Mouse (Mus musculus): ENCODE measurements around the gene Tmem14c. TPM values are rescaled to one million over a fixed set of nuclear protein-coding genes. Genes with fewer than 3 reads are reported as not detected.
A peak's percentile ranks its signal among the peaks of the same experiment; 100 is the strongest.

Gene Tmem14c
- 127 and 130 TPM in 2 replicates for polyA plus RNA-seq (2014; fragmentation: Nextera tagmentation; extraction: Ambion mirVana)

- peak; percentile 95 for DNase-seq
- no peaks in the 10 kb centered on the region for H3K9me3 ChIP-seq (ENCODE audit: control insufficient read depth, low read length)
- peaks cover 16% of the 10 kb centered on the region for H3K4me1 ChIP-seq (ENCODE audit: control insufficient read depth, insufficient read depth, low read length)
- peak; percentile 99 for ATAC-seq (ENCODE audit: low FRiP score, low TSS enrichment)
- H3K27ac ChIP-seq (replicated peaks; ENCODE audit: low read depth, low read length) = peak within 1 kb of the TSS; percentile 81
- peak within 1 kb of the TSS; percentile 78 for H3K4me2 ChIP-seq (ENCODE audit: low read length)
- H3K9ac ChIP-seq (replicated peaks; ENCODE audit: low read length) = peak within 1 kb of the TSS; percentile 69
- H3K4me3 ChIP-seq (replicated peaks; ENCODE audit: low read depth, low read length) = peak within 1 kb of the TSS; percentile 67
- H3K36me3 ChIP-seq (ENCODE audit: control insufficient read depth, insufficient read depth, low read length) = peaks cover 42% of the 10 kb centered on the region
- no peaks in the 10 kb centered on the region for H3K27me3 ChIP-seq (ENCODE audit: control insufficient read depth, insufficient read depth, low read length)
- under 1% methylated on average over 43 of the region's 43 CpGs for WGBS
These were observed at the start of gene Tmem14c for GRCm38 (mm10) chr13:41015829-41016634. TSS of gene Tmem14c (plus strand) at chr13:41016292.

DNA sequence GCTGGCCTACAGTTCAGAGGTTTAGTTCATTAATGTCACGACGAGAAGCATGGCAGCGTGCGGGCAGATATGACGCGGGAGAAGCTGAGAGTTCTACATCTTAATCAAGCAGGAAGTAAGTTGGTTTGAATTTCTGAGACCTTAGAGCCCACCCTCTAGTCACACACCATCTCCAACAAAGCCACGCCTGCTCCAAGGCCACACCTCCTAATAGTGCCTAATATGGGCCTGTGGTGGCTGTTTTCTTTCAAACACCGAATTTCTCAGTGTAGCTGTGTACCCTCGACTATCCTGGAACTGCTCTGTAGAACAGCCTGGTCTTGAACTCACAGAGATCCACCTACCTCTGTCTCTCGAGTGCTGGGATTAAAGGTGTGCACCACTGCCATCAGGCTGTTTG, 48.5 kb upstream of the Tmem14c start:
- Histone ChIP-seq H3K9ac (replicated peaks; ENCODE audit: low read length) (no peak overlapping the region), H3K4me1 (ENCODE audit: control insufficient read depth, insufficient read depth, low read length) (no peaks in the 10 kb centered on the region), H3K4me2 (ENCODE audit: low read length) (no peak overlapping the region), H3K36me3 (ENCODE audit: control insufficient read depth, insufficient read depth, low read length) (no peaks in the 10 kb centered on the region), H3K27me3 (ENCODE audit: control insufficient read depth, insufficient read depth, low read length) (no peaks in the 10 kb centered on the region), H3K4me3 (replicated peaks; ENCODE audit: low read depth, low read length) (no peak overlapping the region), H3K9me3 (ENCODE audit: control insufficient read depth, low read length) (no peaks in the 10 kb centered on the region), H3K27ac (replicated peaks; ENCODE audit: low read depth, low read length) (no peak overlapping the region)
- 91% methylated on average over 10 of the region's 10 CpGs for WGBS
- no peak for DNase-seq
- ATAC-seq (ENCODE audit: low FRiP score, low TSS enrichment) = no peak

- no peaks in the 10 kb centered on the region for H3K36me3 ChIP-seq (ENCODE audit: control insufficient read depth, insufficient read depth, low read length)
- DNase-seq (no peak), ATAC-seq (ENCODE audit: low FRiP score, low TSS enrichment) (no peak)
- no peak overlapping the region for H3K4me3 ChIP-seq (replicated peaks; ENCODE audit: low read depth, low read length)
- no peak overlapping the region for H3K9ac ChIP-seq (replicated peaks; ENCODE audit: low read length)
- H3K4me2 ChIP-seq (ENCODE audit: low read length) = no peak overlapping the region
- no peak overlapping the region for H3K27ac ChIP-seq (replicated peaks; ENCODE audit: low read depth, low read length)
- WGBS = 85% methylated on average over 5 of the region's 5 CpGs
- H3K9me3 ChIP-seq (ENCODE audit: control insufficient read depth, low read length) = no peaks in the 10 kb centered on the region
- H3K27me3 ChIP-seq (ENCODE audit: control insufficient read depth, insufficient read depth, low read length) = no peaks in the 10 kb centered on the region
- H3K4me1 ChIP-seq (ENCODE audit: control insufficient read depth, insufficient read depth, low read length) = no peaks in the 10 kb centered on the region
These were observed 47.5 kb upstream of the Tmem14c start for GRCm38 (mm10) chr13:40968564-40968963.

GRCm38 (mm10) chr13:40969761-40970390, 46.2 kb upstream of the Tmem14c start:
- Histone ChIP-seq H3K27ac (replicated peaks; ENCODE audit: low read depth, low read length) (no peak overlapping the region), H3K27me3 (ENCODE audit: control insufficient read depth, insufficient read depth, low read length) (no peaks in the 10 kb centered on the region), H3K9ac (replicated peaks; ENCODE audit: low read length) (no peak overlapping the region), H3K36me3 (ENCODE audit: control insufficient read depth, insufficient read depth, low read length) (no peaks in the 10 kb centered on the region), H3K4me2 (ENCODE audit: low read length) (no peak overlapping the region), H3K4me3 (replicated peaks; ENCODE audit: low read depth, low read length) (no peak overlapping the region), H3K4me1 (ENCODE audit: control insufficient read depth, insufficient read depth, low read length) (no peaks in the 10 kb centered on the region), H3K9me3 (ENCODE audit: control insufficient read depth, low read length) (no peaks in the 10 kb centered on the region)
- 91% methylated on average over 4 of the region's 4 CpGs for whole genome bisulfite sequencing
- ATAC-seq (ENCODE audit: low FRiP score, low TSS enrichment) = no peak
- DNase-seq = no peak

DNA sequence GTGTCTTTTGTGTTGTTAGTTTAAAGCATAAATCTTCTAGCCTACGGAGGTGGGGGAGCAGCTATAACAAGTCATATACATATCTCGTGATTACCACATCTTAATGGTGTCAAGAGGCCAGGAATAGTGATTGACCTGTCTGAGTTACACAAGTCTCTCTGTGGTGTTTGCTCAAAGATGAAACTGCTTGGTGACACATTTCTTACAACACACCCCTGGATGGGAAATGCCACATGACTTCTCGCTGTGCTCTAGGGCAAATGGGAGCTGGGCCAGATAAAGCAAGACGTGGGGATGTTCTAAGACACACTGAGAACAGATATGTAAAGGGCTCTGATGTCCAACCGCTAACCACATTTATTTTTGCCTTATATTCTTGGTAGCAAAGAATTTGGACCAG, 44.8 kb upstream of the Tmem14c start:
- no peak overlapping the region for H3K4me2 ChIP-seq (ENCODE audit: low read length)
- no peak overlapping the region for H3K4me3 ChIP-seq (replicated peaks; ENCODE audit: low read depth, low read length)
- no peaks in the 10 kb centered on the region for H3K4me1 ChIP-seq (ENCODE audit: control insufficient read depth, insufficient read depth, low read length)
- H3K9me3 ChIP-seq (ENCODE audit: control insufficient read depth, low read length) = no peaks in the 10 kb centered on the region
- no peak for ATAC-seq (ENCODE audit: low FRiP score, low TSS enrichment)
- DNase-seq = no peak
- 93% methylated on average over 5 of the region's 5 CpGs for WGBS
- no peaks in the 10 kb centered on the region for H3K27me3 ChIP-seq (ENCODE audit: control insufficient read depth, insufficient read depth, low read length)
- no peak overlapping the region for H3K9ac ChIP-seq (replicated peaks; ENCODE audit: low read length)
- H3K36me3 ChIP-seq (ENCODE audit: control insufficient read depth, insufficient read depth, low read length) = no peaks in the 10 kb centered on the region
- H3K27ac ChIP-seq (replicated peaks; ENCODE audit: low read depth, low read length) = no peak overlapping the region

DNA sequence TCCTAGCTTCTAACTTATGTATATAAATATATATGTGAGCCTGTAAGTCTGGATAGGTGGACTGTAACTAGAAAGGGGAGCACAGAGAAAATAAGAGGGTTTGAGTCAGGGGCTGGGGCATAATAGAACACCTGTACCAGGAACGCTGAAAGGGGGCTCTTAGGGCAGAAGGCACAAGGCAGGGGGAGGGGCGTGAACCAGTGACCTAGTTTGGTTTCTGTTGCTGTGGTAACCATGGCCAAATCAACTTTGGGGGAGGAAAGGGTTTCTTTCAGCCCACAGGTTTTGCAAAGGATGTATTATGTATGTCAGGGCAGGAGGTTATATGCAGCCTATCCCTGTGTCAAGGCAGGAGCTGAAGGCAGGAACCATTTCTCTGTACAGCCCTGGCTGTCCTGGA, 44.3 kb upstream of the Tmem14c start:
- Histone ChIP-seq H3K4me1 (ENCODE audit: control insufficient read depth, insufficient read depth, low read length) (no peaks in the 10 kb centered on the region), H3K9me3 (ENCODE audit: control insufficient read depth, low read length) (no peaks in the 10 kb centered on the region), H3K36me3 (ENCODE audit: control insufficient read depth, insufficient read depth, low read length) (no peaks in the 10 kb centered on the region), H3K9ac (replicated peaks; ENCODE audit: low read length) (no peak overlapping the region), H3K4me2 (ENCODE audit: low read length) (no peak overlapping the region), H3K27me3 (ENCODE audit: control insufficient read depth, insufficient read depth, low read length) (no peaks in the 10 kb centered on the region), H3K4me3 (replicated peaks; ENCODE audit: low read depth, low read length) (no peak overlapping the region), H3K27ac (replicated peaks; ENCODE audit: low read depth, low read length) (no peak overlapping the region)
- 80% methylated on average over 2 of the region's 2 CpGs for WGBS
- DNase-seq = no peak
- no peak for ATAC-seq (ENCODE audit: low FRiP score, low TSS enrichment)

- no peak overlapping the region for H3K9ac ChIP-seq (replicated peaks; ENCODE audit: low read length)
- ATAC-seq (ENCODE audit: low FRiP score, low TSS enrichment) = no peak
These were observed 43.1 kb upstream of the Tmem14c start for GRCm38 (mm10) chr13:40972976-40973375.

DNA sequence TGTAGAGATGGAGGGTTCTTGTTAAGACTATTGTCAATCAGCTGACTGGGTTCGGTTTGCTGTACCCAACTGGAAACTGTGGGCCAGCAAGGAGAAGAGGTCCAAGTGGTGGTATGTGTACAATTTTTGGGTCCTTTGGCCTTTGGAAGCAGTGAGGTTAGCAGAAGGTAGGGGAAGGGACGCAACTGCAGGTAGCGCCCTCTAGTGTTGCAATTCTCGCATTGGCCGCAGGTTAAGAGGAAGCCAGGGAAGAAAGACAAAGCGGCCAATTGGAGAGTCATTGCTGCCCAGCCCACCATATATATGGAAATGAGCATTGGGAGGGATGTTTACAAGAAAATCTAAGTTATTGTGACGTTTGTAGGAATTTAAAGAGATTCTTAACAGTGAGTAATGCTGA, 38.5 kb upstream of the Tmem14c start:
- DNase-seq (peak; percentile 60), ATAC-seq (ENCODE audit: low FRiP score, low TSS enrichment) (no peak)
- H3K36me3 ChIP-seq (ENCODE audit: control insufficient read depth, insufficient read depth, low read length) = no peaks in the 10 kb centered on the region
- no peaks in the 10 kb centered on the region for H3K9me3 ChIP-seq (ENCODE audit: control insufficient read depth, low read length)
- H3K4me2 ChIP-seq (ENCODE audit: low read length) = no peak overlapping the region
- no peaks in the 10 kb centered on the region for H3K27me3 ChIP-seq (ENCODE audit: control insufficient read depth, insufficient read depth, low read length)
- no peak overlapping the region for H3K27ac ChIP-seq (replicated peaks; ENCODE audit: low read depth, low read length)
- H3K9ac ChIP-seq (replicated peaks; ENCODE audit: low read length) = no peak overlapping the region
- H3K4me1 ChIP-seq (ENCODE audit: control insufficient read depth, insufficient read depth, low read length) = no peaks in the 10 kb centered on the region
- no peak overlapping the region for H3K4me3 ChIP-seq (replicated peaks; ENCODE audit: low read depth, low read length)
- WGBS = 11% methylated on average over 7 of the region's 7 CpGs

More at GRCm38 (mm10) chr13:40972976-40973375, 43.1 kb upstream of the Tmem14c start:
- Histone ChIP-seq H3K4me1 (ENCODE audit: control insufficient read depth, insufficient read depth, low read length) (no peaks in the 10 kb centered on the region), H3K36me3 (ENCODE audit: control insufficient read depth, insufficient read depth, low read length) (no peaks in the 10 kb centered on the region), H3K4me3 (replicated peaks; ENCODE audit: low read depth, low read length) (no peak overlapping the region), H3K27me3 (ENCODE audit: control insufficient read depth, insufficient read depth, low read length) (no peaks in the 10 kb centered on the region), H3K9me3 (ENCODE audit: control insufficient read depth, low read length) (no peaks in the 10 kb centered on the region), H3K27ac (replicated peaks; ENCODE audit: low read depth, low read length) (no peak overlapping the region), H3K4me2 (ENCODE audit: low read length) (no peak overlapping the region)
- DNase-seq = no peak
- 65% methylated on average over 5 of the region's 5 CpGs for WGBS

DNA sequence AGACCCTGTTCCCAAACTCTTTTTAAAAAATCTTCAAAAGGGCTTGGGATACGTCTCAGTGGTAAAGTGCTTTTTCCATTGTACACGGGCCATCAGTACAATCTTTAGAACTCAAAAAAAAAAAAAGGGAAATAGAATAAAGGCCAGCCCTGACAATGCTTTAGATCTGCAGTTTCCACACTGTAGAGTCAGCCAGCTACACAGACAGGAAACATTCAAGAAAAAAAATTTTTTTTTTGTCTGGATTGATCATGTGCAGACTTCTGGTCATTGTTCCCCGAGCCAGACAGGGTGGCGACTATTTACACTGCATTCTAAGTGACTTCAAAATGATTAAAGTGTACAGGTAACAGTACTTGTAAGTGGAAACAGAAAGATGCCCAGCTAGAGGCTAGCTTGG, 37.4 kb upstream of the Tmem14c start:
- 83% methylated on average over 4 of the region's 4 CpGs for WGBS
- Histone ChIP-seq H3K9ac (replicated peaks; ENCODE audit: low read length) (no peak overlapping the region), H3K4me3 (replicated peaks; ENCODE audit: low read depth, low read length) (no peak overlapping the region), H3K36me3 (ENCODE audit: control insufficient read depth, insufficient read depth, low read length) (no peaks in the 10 kb centered on the region), H3K9me3 (ENCODE audit: control insufficient read depth, low read length) (no peaks in the 10 kb centered on the region), H3K27ac (replicated peaks; ENCODE audit: low read depth, low read length) (no peak overlapping the region), H3K27me3 (ENCODE audit: control insufficient read depth, insufficient read depth, low read length) (no peaks in the 10 kb centered on the region), H3K4me2 (ENCODE audit: low read length) (no peak overlapping the region), H3K4me1 (ENCODE audit: control insufficient read depth, insufficient read depth, low read length) (no peaks in the 10 kb centered on the region)
- ATAC-seq (ENCODE audit: low FRiP score, low TSS enrichment) (no peak), DNase-seq (no peak)
